Mouse (Mus musculus) kidney, postnatal 36 days (tissue): ENCODE measurements around the gene Gpr4.

ENCODE experiments used
- DNase-seq, 2 experiments: peaks; one replicate each; pipeline ENCODE4 v3.0.0; 2021 to 2022; ENCODE audit warnings: mixed read lengths in 2 of 2

Gpr4 gene

GRCm38 (mm10) chr7:19211996-19212755, at the start of gene Gpr4:
TSS of gene Gpr4 (plus strand) at chr7:19212538.
- peak; percentile 54 to 74 for DNase-seq

- no peak for DNase-seq
Measured at GRCm38 (mm10) chr7:19162928-19163327, 49.4 kb upstream of the Gpr4 start.

- no peak for DNase-seq
Measured at GRCm38 (mm10) chr7:19163752-19164151, 48.6 kb upstream of the Gpr4 start.

GRCm38 (mm10) chr7:19164189-19164588, 48.1 kb upstream of the Gpr4 start:
- peak; percentile 13 to 56 for DNase-seq

GRCm38 (mm10) chr7:19164978-19165377, 47.4 kb upstream of the Gpr4 start:
- no peak for DNase-seq

GRCm38 (mm10) chr7:19165656-19166423, 46.5 kb upstream of the Gpr4 start, which contains the start of gene Gipr:
TSS of gene Gipr (minus strand) at chr7:19166127.
- DNase-seq, result no peak

GRCm38 (mm10) chr7:19166990-19167389, 45.3 kb upstream of the Gpr4 start:
- no peak for DNase-seq

GRCm38 (mm10) chr7:19169506-19169905, 42.8 kb upstream of the Gpr4 start:
- DNase-seq, result no peak

GRCm38 (mm10) chr7:19170142-19170541, 42.2 kb upstream of the Gpr4 start:
- DNase-seq, result no peak

- DNase-seq, result no peak
Measured at GRCm38 (mm10) chr7:19171831-19172230, 40.5 kb upstream of the Gpr4 start.

- DNase-seq, result peak; percentile 76 to 92
Measured at GRCm38 (mm10) chr7:19172874-19173273, 39.5 kb upstream of the Gpr4 start.

- peak; percentile 21 to 65 for DNase-seq
Measured at GRCm38 (mm10) chr7:19175708-19176515, 36.4 kb upstream of the Gpr4 start, which contains the start of gene Eml2. TSS of gene Eml2 (plus strand) at chr7:19176421.

- no peak for DNase-seq
Measured at GRCm38 (mm10) chr7:19176516-19176947, 35.8 kb upstream of the Gpr4 start.

GRCm38 (mm10) chr7:19177216-19177615, 35.1 kb upstream of the Gpr4 start:
- DNase-seq, result no peak

GRCm38 (mm10) chr7:19178035-19178434, 34.3 kb upstream of the Gpr4 start:
- DNase-seq, result no peak

- peak; percentile 71 to 90 for DNase-seq
Measured at GRCm38 (mm10) chr7:19178443-19179092, 33.8 kb upstream of the Gpr4 start.

- peak; percentile 66 to 86 for DNase-seq
Measured at GRCm38 (mm10) chr7:19179173-19179572, 33.2 kb upstream of the Gpr4 start.

- DNase-seq, result no peak
Measured at GRCm38 (mm10) chr7:19179936-19180335, 32.4 kb upstream of the Gpr4 start.

- DNase-seq, result peak; percentile 46 to 84
Measured at GRCm38 (mm10) chr7:19180862-19181429, 31.4 kb upstream of the Gpr4 start.

- DNase-seq, result peak; percentile 17 to 32
Measured at GRCm38 (mm10) chr7:19184250-19184649, 28.1 kb upstream of the Gpr4 start.

GRCm38 (mm10) chr7:19184758-19185157, 27.6 kb upstream of the Gpr4 start:
- peak; percentile 29 to 52 for DNase-seq

GRCm38 (mm10) chr7:19194676-19195075, 17.7 kb upstream of the Gpr4 start:
- DNase-seq, result peak in 1 of 2 experiments; percentile 18
